Mouse (Mus musculus) cerebellum, postnatal 14 days (tissue): ENCODE measurements at regions not wholly inside any gene's neighbourhood (a gene's known extent, or its start where the extent isn't known, plus 50 kb on each side); places are given as distances from the start of the nearest gene placed in this dataset.

ENCODE experiments used
- DNase-seq, 2 experiments: peaks; one replicate each; pipeline ENCODE4 v3.0.0; 2021; ENCODE audit warnings: mixed read lengths in 2 of 2

GRCm38 (mm10) chr5:28734768-28735167, 267.7 kb upstream of the Shh start:
- peak; percentile 91 to 93 for DNase-seq

GRCm38 (mm10) chr5:28722067-28722466, 255.0 kb upstream of the Shh start:
- DNase-seq, result no peak

GRCm38 (mm10) chr5:28714978-28715377, 247.9 kb upstream of the Shh start:
- no peak for DNase-seq

- no peak for DNase-seq
Measured at GRCm38 (mm10) chr5:28710517-28710916, 243.5 kb upstream of the Shh start.

GRCm38 (mm10) chr5:28709626-28710025, 242.6 kb upstream of the Shh start:
- DNase-seq, result peak; percentile 20 to 27

- no peak for DNase-seq
Measured at GRCm38 (mm10) chr5:28704359-28704758, 237.3 kb upstream of the Shh start.

GRCm38 (mm10) chr5:28696966-28697365, 229.9 kb upstream of the Shh start:
- no peak for DNase-seq

GRCm38 (mm10) chr5:28690110-28690509, 223.1 kb upstream of the Shh start:
- DNase-seq, result no peak

DNA sequence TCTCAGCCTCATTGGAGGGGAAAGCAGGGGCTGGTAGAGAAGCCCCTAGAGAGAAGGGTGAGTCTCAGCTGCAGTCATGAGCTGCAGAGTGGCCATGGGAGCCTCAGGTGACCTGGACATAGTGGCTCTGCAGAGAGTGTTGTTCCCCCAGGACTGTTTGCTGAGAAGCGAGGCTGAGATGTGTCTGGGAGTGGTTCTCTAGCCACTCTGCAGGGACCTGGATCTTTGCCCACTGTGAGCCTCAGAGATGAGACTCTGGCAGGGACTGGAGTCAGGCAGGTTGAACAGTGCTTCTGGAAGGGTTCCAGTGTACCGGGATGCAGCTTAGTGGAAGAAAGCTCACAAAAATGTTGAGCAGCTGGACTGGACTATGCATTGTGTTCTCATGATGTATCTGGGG, 222.6 kb upstream of the Shh start:
- peak; percentile 80 to 85 for DNase-seq

DNA sequence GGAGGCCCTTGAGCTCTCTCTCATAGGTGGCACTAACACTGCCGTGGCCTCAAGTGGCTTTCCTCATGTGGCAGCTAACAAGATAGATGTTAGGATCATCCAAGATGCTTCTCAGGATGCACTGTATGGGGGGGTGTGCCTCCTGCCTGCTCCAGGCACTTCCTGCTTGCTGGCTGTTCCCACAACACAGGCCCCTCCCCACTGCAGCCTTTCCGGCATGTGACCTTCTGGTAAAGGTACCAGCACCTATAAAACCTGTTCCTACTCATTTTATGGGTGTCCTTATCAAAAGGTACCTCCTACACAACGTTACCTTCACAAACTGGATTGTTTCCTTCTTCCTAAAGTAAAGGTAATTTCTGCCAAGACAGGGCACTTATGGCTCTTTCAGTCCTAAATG, 222.1 kb upstream of the Shh start:
- DNase-seq, result no peak

- no peak for DNase-seq
Measured at GRCm38 (mm10) chr5:28682821-28683220, 215.8 kb upstream of the Shh start.

- no peak for DNase-seq
Measured at GRCm38 (mm10) chr5:28680311-28680710, 213.3 kb upstream of the Shh start.

DNA sequence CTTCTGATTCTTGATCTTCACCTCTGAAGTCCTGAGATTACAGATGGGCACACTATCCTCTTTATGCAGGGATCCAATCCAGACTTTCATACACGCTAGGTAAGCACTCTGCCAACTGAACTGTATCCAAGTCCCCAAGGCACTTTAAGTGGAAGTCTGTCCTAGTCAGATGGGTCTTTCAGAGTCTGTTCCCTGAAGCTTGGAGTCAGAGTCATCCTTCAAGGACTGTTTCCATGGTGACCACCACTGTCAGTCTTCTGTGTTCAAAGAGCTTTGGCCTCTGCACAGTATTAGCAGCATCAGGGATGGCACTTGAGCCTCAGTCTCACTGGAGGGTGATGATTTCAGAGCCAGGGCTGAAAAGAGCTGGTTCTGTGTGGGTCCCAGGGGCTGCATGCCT, 212.7 kb upstream of the Shh start:
- peak; percentile 61 to 65 for DNase-seq

GRCm38 (mm10) chr5:28630186-28630585, 163.1 kb upstream of the Shh start:
- DNase-seq, result no peak

DNA sequence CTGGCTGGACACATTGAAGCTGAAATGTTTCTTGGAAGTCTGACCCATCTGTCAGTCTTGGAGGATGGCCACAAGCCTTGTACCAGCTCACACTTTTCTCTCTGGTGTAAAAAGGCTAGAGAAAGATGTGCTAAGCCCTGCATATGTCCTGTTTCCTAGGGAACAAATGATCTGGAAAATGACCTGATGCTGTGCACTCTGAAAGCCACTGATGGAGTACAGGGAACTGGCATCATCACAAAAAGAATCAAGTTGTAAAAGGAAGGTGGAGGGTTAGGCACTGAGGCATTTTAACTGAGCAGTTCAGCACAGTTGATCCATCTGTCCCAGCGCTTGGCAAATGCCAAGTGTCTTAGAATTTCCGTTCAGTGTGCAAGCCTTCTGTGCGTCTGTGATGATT, 144.8 kb upstream of the Shh start:
- DNase-seq, result peak; percentile 68 to 85

DNA sequence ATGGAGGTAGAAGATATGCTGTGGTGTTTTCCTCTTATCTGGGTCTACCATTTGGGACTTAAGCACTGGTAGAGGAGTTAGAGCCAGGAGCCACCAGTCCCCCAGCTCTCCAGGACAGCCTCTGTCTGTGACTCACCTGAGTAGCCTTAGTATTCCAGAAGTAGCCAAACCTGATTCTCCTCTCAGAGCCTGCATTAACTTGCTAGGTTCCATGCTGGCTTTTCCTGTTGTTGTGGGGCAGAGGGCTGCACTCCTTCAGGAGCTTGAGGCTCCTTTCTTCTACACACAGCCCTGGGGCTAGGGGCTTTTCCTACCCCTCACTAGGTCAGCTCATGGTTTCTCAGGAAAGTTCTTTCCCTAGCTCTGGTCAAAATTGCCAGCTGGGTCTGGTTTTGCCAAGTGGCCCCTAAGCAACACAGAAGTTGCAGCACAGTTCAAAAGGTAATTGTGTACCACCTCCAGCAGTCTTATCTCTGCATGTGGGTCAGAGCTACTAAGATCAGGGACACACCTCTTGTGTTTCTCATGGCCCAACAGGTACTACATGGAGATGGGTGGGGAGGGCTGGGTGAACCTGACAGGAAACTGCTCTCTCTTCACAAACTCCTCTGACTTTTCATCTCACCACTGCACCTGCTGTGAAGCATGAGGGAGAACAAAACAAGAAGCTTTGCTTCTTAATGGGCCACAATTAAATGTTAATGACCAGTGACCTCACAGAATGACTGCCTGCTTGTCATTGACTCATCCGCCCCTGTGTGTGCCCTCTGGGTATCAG, 129.7 kb upstream of the Shh start:
- DNase-seq, result no peak

DNA sequence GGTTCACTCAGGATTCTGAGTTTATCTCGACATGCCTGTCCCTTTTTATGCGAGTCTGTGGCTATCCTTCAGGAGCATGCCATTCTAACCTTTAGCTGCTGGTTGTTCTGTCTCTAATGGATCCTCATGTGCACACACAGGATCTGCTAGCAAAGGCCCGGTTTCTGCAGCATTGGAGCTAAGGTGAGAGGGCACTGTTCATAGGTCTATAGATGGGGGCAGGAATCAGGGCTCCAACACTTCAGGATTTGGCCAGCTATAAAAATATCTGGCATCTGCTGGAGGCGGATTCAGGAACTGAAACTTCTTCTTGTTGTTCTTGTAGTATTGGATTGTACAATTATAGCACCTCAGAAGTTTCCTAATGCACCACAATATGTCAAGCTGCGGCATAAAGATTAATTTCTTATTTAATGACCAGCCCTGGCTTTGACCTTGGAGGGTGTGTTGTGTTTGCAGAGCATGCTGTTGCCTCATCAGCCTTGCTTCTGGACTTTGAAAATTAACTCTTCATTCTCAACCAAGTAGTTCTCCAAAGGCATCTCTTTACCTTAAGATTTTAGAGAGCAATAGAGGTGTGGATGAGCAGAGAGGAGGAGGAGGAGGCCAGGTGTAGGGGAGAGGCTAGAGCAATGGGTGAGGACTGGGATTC, 104.4 kb upstream of the Shh start:
- no peak for DNase-seq

DNA sequence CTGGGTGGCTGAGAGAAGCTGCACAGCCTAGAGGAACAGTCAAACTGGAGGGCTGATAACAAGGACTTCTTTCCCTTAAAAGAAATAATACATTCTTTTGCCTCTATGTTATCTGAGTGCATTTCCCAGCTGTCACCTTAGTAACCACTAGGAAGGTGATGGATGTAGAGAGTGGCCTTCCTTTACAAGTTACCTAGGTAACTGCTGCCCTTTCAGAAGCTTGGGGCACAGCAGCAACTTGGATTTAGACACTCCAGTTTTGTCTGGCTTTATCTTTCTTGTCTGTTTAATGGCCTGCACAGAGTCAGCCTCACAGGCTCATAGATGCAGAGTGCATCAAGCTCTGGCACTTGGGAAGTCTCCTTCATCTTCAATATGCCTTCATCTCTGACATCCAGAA, 101.4 kb upstream of the Shh start:
- no peak for DNase-seq

DNA sequence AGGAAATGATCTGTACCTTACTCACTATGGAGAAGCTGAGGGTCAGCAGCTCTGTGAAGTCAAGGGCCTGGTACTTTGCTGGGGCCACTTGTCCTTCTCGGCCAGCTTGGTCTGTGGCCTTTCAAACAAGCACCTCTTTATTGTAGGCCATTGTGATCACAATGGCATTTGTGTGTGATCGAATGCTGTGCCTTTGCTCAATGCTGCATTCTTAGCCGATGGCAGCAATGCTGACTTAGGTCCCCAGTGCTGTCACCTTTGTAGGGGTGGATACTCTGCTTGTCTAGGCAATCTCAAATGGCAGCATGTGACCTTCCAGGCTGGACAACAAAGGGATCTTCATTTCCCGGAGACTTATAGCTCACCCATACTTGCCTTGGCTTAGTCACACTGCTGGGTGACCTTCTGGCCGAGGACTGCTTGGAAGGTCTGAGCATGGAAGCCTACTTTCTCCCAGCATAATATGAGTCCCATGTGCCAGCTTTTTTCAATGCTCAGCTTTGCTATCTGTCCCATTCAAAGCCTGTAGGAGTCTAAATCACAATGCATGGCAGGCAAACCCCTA, 100.4 kb upstream of the Shh start:
- DNase-seq, result no peak

DNA sequence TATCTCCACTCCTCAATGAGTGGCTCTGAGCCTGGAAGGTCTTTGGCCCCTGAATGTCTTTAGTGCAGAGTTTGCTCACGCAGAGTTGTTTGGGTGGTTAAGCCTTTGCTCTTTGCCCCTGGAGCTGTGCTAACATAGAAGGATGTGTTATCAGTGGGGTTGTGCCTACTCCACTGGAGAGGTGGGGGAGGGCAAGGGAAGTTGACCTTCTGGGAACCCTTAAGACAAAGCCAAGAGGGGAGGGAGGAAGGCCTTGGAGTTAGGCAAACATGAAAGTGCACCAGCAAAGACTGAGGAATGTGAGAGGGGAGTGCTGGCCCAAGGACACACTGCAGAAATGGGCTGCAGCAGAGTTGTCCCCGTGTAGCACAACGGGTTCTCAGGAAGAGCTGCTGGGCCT, 96.3 kb upstream of the Shh start:
- DNase-seq, result no peak

DNA sequence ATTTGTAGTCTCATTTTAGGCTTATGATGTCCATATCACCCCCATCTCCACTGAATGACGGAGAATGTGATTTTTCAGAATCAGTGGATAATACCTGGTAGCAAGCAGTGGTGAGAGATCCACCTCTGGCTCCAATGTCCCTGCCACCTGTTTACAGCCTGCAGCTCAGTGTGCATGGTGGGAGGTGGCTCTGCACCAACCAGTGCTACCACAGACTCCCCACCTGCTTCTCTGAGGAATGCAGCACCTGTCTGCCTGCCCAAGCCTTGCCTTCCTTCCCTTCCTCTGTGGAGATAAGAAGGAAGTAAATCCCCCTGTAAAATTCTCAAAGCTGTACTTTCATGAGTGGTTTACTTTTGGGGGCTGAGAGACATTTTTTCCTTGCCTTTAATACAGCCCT, 95.9 kb upstream of the Shh start:
- no peak for DNase-seq

- DNase-seq, result no peak
Measured at GRCm38 (mm10) chr5:28553543-28553942, 86.5 kb upstream of the Shh start.

DNA sequence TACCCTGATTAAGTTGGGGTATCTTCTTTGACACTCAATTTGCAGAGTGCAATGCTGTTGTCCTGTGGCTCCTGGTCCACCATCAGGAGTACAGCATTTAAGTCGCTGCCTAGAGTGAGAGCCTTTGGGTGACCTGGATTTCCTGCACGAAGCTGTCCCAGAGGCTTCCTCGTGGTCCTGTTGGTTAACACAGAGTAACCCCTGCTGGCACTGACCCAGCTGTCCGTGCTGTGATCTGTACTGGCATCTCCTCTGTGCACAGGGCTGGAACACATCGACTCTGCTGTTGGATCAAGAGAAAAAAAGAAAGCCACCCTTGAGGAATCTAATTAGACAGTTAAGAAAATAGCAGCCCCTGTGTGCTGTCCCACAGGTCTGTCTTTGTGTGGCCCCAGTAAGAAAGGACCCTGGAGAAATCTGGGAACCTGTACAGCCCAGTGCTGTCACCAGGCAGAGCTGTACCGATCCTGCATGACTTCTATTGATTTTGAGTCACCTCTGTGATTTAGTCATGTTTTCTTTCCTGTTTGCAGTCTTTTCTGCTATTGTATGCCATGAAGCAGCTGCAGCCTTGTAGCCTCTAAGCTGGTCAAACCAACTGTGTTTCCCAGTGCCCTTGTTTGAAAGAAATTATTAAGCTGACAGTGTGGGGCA, 63.3 kb upstream of the Shh start:
- DNase-seq, result peak; percentile 15 to 50

GRCm38 (mm10) chr5:28526435-28526834, 59.4 kb upstream of the Shh start:
- no peak for DNase-seq
